Mouse (Mus musculus) liver, postnatal 0 days (tissue): Measurements from ENCODE around the gene Abat.

Experiments
- CTCF ChIP-seq: sonication (generic); IDR thresholded peaks from 2 replicates; pipeline ENCODE4 v1.5.1; 2016; ENCODE audit warnings: antibody characterized with exemption, low read depth
- EP300 ChIP-seq: IDR thresholded peaks from 2 replicates; pipeline ENCODE4 v1.6.1; 2016; ENCODE audit warnings: antibody characterized with exemption, low read depth, mild to moderate bottlenecking

GRCm38 (mm10) chr16:8534466-8535200 lies 21.4 kb downstream of the Abat start:
- no peak for TF ChIP-seq CTCF
- no peak for TF ChIP-seq EP300
